Comparison of ENCODE assay signal across 28 mouse cellular contexts in the genomic region with DNA sequence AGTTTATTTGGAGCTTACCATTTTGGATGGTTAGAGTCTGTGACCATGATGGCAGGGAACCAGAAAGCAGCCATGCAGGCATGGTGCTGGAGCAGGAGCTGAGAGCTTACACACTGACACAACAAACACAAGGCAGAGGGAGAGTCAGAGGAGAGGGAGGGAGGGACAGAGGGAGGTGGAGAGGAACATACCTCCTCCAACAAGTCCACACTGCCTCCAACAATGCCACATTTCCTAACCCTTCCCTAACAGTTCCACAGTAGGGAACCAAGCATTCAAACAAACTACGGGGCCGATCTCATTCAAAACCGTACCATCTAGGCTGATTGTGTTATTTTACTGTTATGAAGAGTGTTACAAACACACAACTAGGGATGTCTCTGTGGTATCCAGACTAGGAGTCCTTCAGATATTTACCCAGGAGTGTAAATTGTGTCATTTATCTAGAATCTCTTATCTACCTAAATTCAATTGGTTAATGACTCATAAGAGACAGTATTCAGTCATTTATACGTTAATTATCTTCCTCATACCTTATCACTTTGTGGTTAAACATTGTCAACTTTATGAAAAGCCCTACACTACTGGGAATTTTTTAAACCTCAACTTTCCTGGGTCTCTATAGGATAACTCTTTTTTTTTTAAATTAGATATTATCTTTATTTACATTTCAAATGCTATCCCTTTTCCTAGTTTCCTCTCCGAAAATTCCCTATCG. TPM values are rescaled to one million over a fixed set of nuclear protein-coding genes. Genes with fewer than 3 reads are reported as not detected.
"Had no signal": no experiment of that assay in that cellular context is flagged by ENCODE, and none has a peak within 500 bp of the region (broad histone marks: within the 10 kb centered on the region; RNA-seq: fewer than 3 reads in every experiment).

No protein-coding gene starts in this region.

- H3K27ac ChIP-seq: liver, embryonic 15.5 days; lung, embryonic 15.5 days; macrophage; midbrain, embryonic 12.5 days; midbrain, embryonic 15.5 days; neural tube, embryonic 12.5 days; stomach, embryonic 15.5 days; stomach, postnatal 0 days had no signal

- H3K36me3 ChIP-seq: liver, embryonic 15.5 days; lung, embryonic 15.5 days; midbrain, embryonic 12.5 days; midbrain, embryonic 15.5 days; neural tube, embryonic 12.5 days; stomach, embryonic 15.5 days had no signal

- H3K4me3 ChIP-seq: liver, embryonic 15.5 days; lung, embryonic 15.5 days; megakaryocyte, embryonic 14.5 days; midbrain, embryonic 12.5 days; midbrain, embryonic 15.5 days; neural tube, embryonic 12.5 days; stomach, embryonic 15.5 days had no signal

- H3K27me3 ChIP-seq: liver, embryonic 15.5 days; lung, embryonic 15.5 days; midbrain, embryonic 12.5 days; midbrain, embryonic 15.5 days; neural tube, embryonic 12.5 days; stomach, embryonic 15.5 days had no signal

- ATAC-seq: liver, postnatal 0 days; lung, postnatal 0 days; midbrain, embryonic 15.5 days had no signal

- H3K9ac ChIP-seq: liver, embryonic 15.5 days; liver, postnatal 0 days; lung, embryonic 15.5 days; midbrain, embryonic 12.5 days; midbrain, embryonic 15.5 days; neural tube, embryonic 12.5 days; stomach, embryonic 15.5 days had no signal

- H3K4me1 ChIP-seq: liver, embryonic 15.5 days; lung, embryonic 15.5 days; megakaryocyte, embryonic 14.5 days; midbrain, embryonic 12.5 days; midbrain, embryonic 15.5 days; neural tube, embryonic 12.5 days; stomach, embryonic 15.5 days had no signal

- H3K9me3 ChIP-seq: liver, embryonic 15.5 days; lung, embryonic 15.5 days; midbrain, embryonic 12.5 days; midbrain, embryonic 15.5 days; stomach, embryonic 15.5 days had no signal

- DNase-seq: liver, postnatal 0 days; lung, adult 2 months; lung, postnatal 14 days; lung, postnatal 36 days; retina, postnatal 1 day; right cerebral cortex, adult 18-20 months; right cerebral cortex, postnatal 25 days; right cerebral cortex, postnatal 4 days; thymus, adult 2 months; thymus, postnatal 25 days; thymus, postnatal 4 days had no signal

- H3K4me2 ChIP-seq: liver, embryonic 15.5 days; lung, embryonic 15.5 days; midbrain, embryonic 12.5 days; midbrain, embryonic 15.5 days; neural tube, embryonic 12.5 days; stomach, embryonic 15.5 days had no signal

RNA-seq across cellular contexts. Expression of a gene that starts 34.4 kb away (rescaled TPM):
- total RNA-seq: megakaryocyte progenitor cell, adult 5-6 weeks; midbrain, postnatal 0 days; monocyte, adult 5-6 weeks; neutrophil, adult 5-6 weeks had no signal
- polyA plus RNA-seq: liver, embryonic 15.5 days; liver, postnatal 0 days; lung, adult 2 months; lung, embryonic 15.5 days; lung, postnatal 0 days; macrophage; midbrain, embryonic 12.5 days; midbrain, embryonic 15.5 days; midbrain, postnatal 0 days; neural tube, embryonic 12.5 days; neural tube, embryonic 14.5 days; spleen, adult 2 months; stomach, embryonic 15.5 days; stomach, postnatal 0 days; thymus, adult 2 months; urinary bladder, adult 2 months had no signal

RNA-seq across cellular contexts. Expression of a gene that starts 58.5 kb away (rescaled TPM):
- total RNA-seq: megakaryocyte progenitor cell, adult 5-6 weeks; neutrophil, adult 5-6 weeks had no signal
- polyA plus RNA-seq: macrophage had no signal
